Comparison of ENCODE assay signal across 8 mouse cellular contexts in the genomic region with DNA sequence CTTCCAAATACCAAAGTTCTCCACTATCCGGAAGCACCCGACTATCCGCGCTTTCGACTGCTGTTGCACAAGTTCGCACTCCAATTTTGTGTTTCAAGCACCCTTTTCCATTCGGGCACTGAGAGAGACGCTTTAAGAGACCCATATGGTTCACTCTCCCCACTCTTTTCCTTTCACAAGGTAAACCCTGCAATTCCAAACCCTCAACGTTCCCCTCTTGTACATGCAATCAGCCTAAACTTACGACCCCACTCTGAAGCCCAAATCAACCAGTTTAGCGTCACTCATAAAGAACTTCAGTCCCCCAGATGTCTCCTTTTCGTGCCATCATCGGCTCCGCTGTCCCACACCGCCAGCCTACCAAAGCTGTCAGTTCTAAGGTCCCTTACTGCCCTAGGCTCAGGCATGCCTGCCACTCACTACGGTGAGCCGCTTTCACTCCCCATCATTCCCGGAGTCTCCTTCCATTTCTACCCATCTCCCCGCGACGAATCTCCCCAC. TPM values are rescaled to one million over a fixed set of nuclear protein-coding genes. Genes with fewer than 3 reads are reported as not detected.
DNase-seq lines count a peak whose midpoint lies in the region; ATAC-seq lines count a peak whose summit lies in the region.

No protein-coding gene starts in this region.

- peak overlapping the region; percentile 87 for H3K4me2 ChIP-seq in neural tube, embryonic 11.5 days (ENCODE audit: low read depth)
- peak overlapping the region; percentile 68 for H3K4me2 ChIP-seq in hindbrain, embryonic 15.5 days

- peak overlapping the region; percentile 82 for H3K4me3 ChIP-seq in neural tube, embryonic 11.5 days (ENCODE audit: low read depth, low read length)
- H3K4me3 ChIP-seq in hindbrain, embryonic 15.5 days = peak overlapping the region; percentile 81

- peak overlapping the region; percentile 88 for H3K27ac ChIP-seq in neural tube, embryonic 11.5 days (ENCODE audit: low read depth, low read length)
- peak overlapping the region; percentile 98 for H3K27ac ChIP-seq in hindbrain, embryonic 15.5 days (replicated peaks)

- H3K9me3 ChIP-seq in neural tube, embryonic 11.5 days (ENCODE audit: control insufficient read depth, low read length) = no peaks in the 10 kb centered on the region
- no peaks in the 10 kb centered on the region for H3K9me3 ChIP-seq in hindbrain, embryonic 15.5 days

- peak overlapping the region; percentile 86 for H3K9ac ChIP-seq in neural tube, embryonic 11.5 days (ENCODE audit: low read length)
- H3K9ac ChIP-seq in hindbrain, embryonic 15.5 days = peak overlapping the region; percentile 94

- ATAC-seq in neural tube, embryonic 11.5 days (ENCODE audit: insufficient read depth, low FRiP score, low TSS enrichment) = no peak
- no peak for ATAC-seq in hindbrain, embryonic 15.5 days (ENCODE audit: low FRiP score, low read depth)

- no peaks in the 10 kb centered on the region for H3K27me3 ChIP-seq in neural tube, embryonic 11.5 days (ENCODE audit: control insufficient read depth, insufficient read depth, low read length)
- H3K27me3 ChIP-seq in hindbrain, embryonic 15.5 days = no peaks in the 10 kb centered on the region

- no peak for DNase-seq in neural tube, embryonic 11.5 days (ENCODE audit: low spot score)
- no peak for DNase-seq in neural tube, embryonic 10.5 days (ENCODE audit: extremely low spot score, low spot score)
- DNase-seq in embryo, embryonic 10.5 days (ENCODE audit: low spot score) = peak; percentile 65
- DNase-seq in lung, adult 18-20 months = peak; percentile 39 to 40
- peak; percentile 48 for DNase-seq in retina, postnatal 1 day
- DNase-seq in frontal cortex, postnatal 25 days (ENCODE audit: low spot score in 2 of 2) = no peak
- DNase-seq in layer of hippocampus, adult 8-10 months (ENCODE audit: low spot score in 2 of 2) = no peak

- no peaks in the 10 kb centered on the region for H3K36me3 ChIP-seq in neural tube, embryonic 11.5 days (ENCODE audit: control insufficient read depth, insufficient read depth, low read length)
- H3K36me3 ChIP-seq in hindbrain, embryonic 15.5 days = no peaks in the 10 kb centered on the region

- WGBS in neural tube, embryonic 11.5 days = under 1% methylated on average over 21 of the region's 21 CpGs
- WGBS in hindbrain, embryonic 15.5 days = under 1% methylated on average over 21 of the region's 21 CpGs

- H3K4me1 ChIP-seq in neural tube, embryonic 11.5 days (ENCODE audit: control insufficient read depth, insufficient read depth, low read length) = peaks cover 13% of the 10 kb centered on the region; the same call in 1 of the 2 replicates
- H3K4me1 ChIP-seq in hindbrain, embryonic 15.5 days (replicated peaks) = peaks cover 37% of the 10 kb centered on the region

RNA-seq across cellular contexts. Expression of a gene that starts 1.1 kb away (rescaled TPM):
- polyA plus RNA-seq in neural tube, embryonic 11.5 days (2014; fragmentation: Nextera tagmentation; extraction: Ambion mirVana) = 17.0 and 18.1 TPM in 2 replicates
- polyA plus RNA-seq in hindbrain, embryonic 15.5 days (2015; fragmentation: Nextera tagmentation; extraction: Ambion mirVana) = 14.4 and 14.6 TPM in 2 replicates
- 10 to 100 TPM; 35.0 to 45.5 (median 39.9) TPM for total RNA-seq in layer of hippocampus, adult 8-10 months (2022)

RNA-seq across cellular contexts. Expression of a gene that starts 1.2 kb away (rescaled TPM):
- 397 and 409 TPM in 2 replicates for polyA plus RNA-seq in neural tube, embryonic 11.5 days (2014; fragmentation: Nextera tagmentation; extraction: Ambion mirVana)
- 541 and 556 TPM in 2 replicates for polyA plus RNA-seq in hindbrain, embryonic 15.5 days (2015; fragmentation: Nextera tagmentation; extraction: Ambion mirVana)
- 100 to 1,000 TPM; 226 to 234 (median 231) TPM for total RNA-seq in layer of hippocampus, adult 8-10 months (2022)

Comparison
In these comparisons a context has a peak if more than half of its experiments do, and no peak if none do; other contexts are left out.
1. DNase-seq: peak in embryo, embryonic 10.5 days (single experiment), lung, adult 18-20 months (2 of 2) and retina, postnatal 1 day (single experiment); none in neural tube, embryonic 11.5 days (single experiment), neural tube, embryonic 10.5 days (single experiment), frontal cortex, postnatal 25 days (0 of 2) and layer of hippocampus, adult 8-10 months (0 of 2).